Mouse (Mus musculus): ENCODE measurements around the gene Abcf2. TPM values are rescaled to one million over a fixed set of nuclear protein-coding genes. Genes with fewer than 3 reads are reported as not detected.
A peak's percentile ranks its signal among the peaks of the same experiment; 100 is the strongest.
"Not testable (repeated sequence)": the region's sequence is repeated elsewhere in the genome, so short reads cannot be mapped to it uniquely, and the experiment has no call there.

Abcf2 gene
- total and polyA plus RNA-seq, 2 experiments from 2014 or later, result 49.6 to 56.0 TPM

- TF ChIP-seq CTCF (IDR thresholded peaks at IDR 0.05; ENCODE audit: low read depth) (no peak), EP300 (IDR thresholded peaks at IDR 0.05; ENCODE audit: low read depth) (no peak)
- H3K4me3 ChIP-seq (ENCODE audit: low read depth, low read length), result peak overlapping the region; percentile 57
- peaks cover 34% of the 10 kb centered on the region for H3K36me3 ChIP-seq (replicated peaks; ENCODE audit: control insufficient read depth, insufficient read depth, low read length)
- DNase-seq (ENCODE audit: low spot score) (no peak), ATAC-seq (ENCODE audit: insufficient read depth, low read depth) (0 out of 2 replicates have a peak, but pooled peaks have one; percentile 8)
- WGBS, result under 1% methylated on average over 32 of the region's 32 CpGs
- H3K9ac ChIP-seq (replicated peaks; ENCODE audit: low read depth, low read length), result peak overlapping the region; percentile 66
- H3K4me1 ChIP-seq (ENCODE audit: control insufficient read depth, insufficient read depth), result peaks cover 12% of the 10 kb centered on the region; the same call in 1 of the 2 replicates
- H3K9me3 ChIP-seq (replicated peaks; ENCODE audit: control insufficient read depth, low read length), result no peaks in the 10 kb centered on the region
- H3K27ac ChIP-seq (ENCODE audit: low read depth), result peak overlapping the region; percentile 86
- H3K27me3 ChIP-seq (ENCODE audit: control insufficient read depth, insufficient read depth, low read length), result no peaks in the 10 kb centered on the region
- peak overlapping the region; percentile 72 for H3K4me2 ChIP-seq (ENCODE audit: low read depth, low read length)
Measured at GRCm38 (mm10) chr5:24576801-24577182, 475 bp downstream of the Abcf2 start.

GRCm38 (mm10) chr5:24575948-24576347, 1.3 kb downstream of the Abcf2 start:
- 87% methylated on average over 1 of the region's 1 CpGs for WGBS
- no peak for TF ChIP-seq EP300 (IDR thresholded peaks at IDR 0.05; ENCODE audit: low read depth)
- TF ChIP-seq CTCF (IDR thresholded peaks at IDR 0.05; ENCODE audit: low read depth), result no peak
- Histone ChIP-seq H3K9ac (replicated peaks; ENCODE audit: low read depth, low read length) (no peak overlapping the region), H3K4me3 (ENCODE audit: low read depth, low read length) (no peak overlapping the region), H3K27me3 (ENCODE audit: control insufficient read depth, insufficient read depth, low read length) (no peaks in the 10 kb centered on the region), H3K4me2 (ENCODE audit: low read depth, low read length) (peak overlapping the region; percentile 72), H3K27ac (ENCODE audit: low read depth) (no peak overlapping the region), H3K9me3 (replicated peaks; ENCODE audit: control insufficient read depth, low read length) (no peaks in the 10 kb centered on the region), H3K36me3 (replicated peaks; ENCODE audit: control insufficient read depth, insufficient read depth, low read length) (peaks cover 42% of the 10 kb centered on the region), H3K4me1 (ENCODE audit: control insufficient read depth, insufficient read depth) (peaks cover 12% of the 10 kb centered on the region; the same call in 1 of the 2 replicates)
- ATAC-seq (ENCODE audit: insufficient read depth, low read depth), result no peak
- no peak for DNase-seq (ENCODE audit: low spot score)

GRCm38 (mm10) chr5:24556709-24557108, 20.6 kb downstream of the Abcf2 start, which contains the start of gene 4931409K22Rik:
Gene 4931409K22Rik, minus strand, starts transcription at chr5:24556809.
- no peaks in the 10 kb centered on the region for H3K36me3 ChIP-seq (replicated peaks; ENCODE audit: control insufficient read depth, insufficient read depth, low read length)
- no peaks in the 10 kb centered on the region for H3K9me3 ChIP-seq (replicated peaks; ENCODE audit: control insufficient read depth, low read length)
- no peaks in the 10 kb centered on the region; the same call in 1 of the 2 replicates for H3K4me1 ChIP-seq (ENCODE audit: control insufficient read depth, insufficient read depth)
- H3K27ac ChIP-seq (ENCODE audit: low read depth), result no peak within 1 kb of the TSS
- ATAC-seq (ENCODE audit: insufficient read depth, low read depth) (no peak), DNase-seq (ENCODE audit: low spot score) (no peak)
- no peaks in the 10 kb centered on the region for H3K27me3 ChIP-seq (ENCODE audit: control insufficient read depth, insufficient read depth, low read length)
- TF ChIP-seq EP300 (IDR thresholded peaks at IDR 0.05; ENCODE audit: low read depth), result no peak
- no peak for TF ChIP-seq CTCF (IDR thresholded peaks at IDR 0.05; ENCODE audit: low read depth)
- H3K4me2 ChIP-seq (ENCODE audit: low read depth, low read length), result no peak within 1 kb of the TSS
- H3K4me3 ChIP-seq (ENCODE audit: low read depth, low read length), result no peak within 1 kb of the TSS
- WGBS, result 65% methylated on average over 2 of the region's 2 CpGs
- H3K9ac ChIP-seq (replicated peaks; ENCODE audit: low read depth, low read length), result no peak within 1 kb of the TSS

GRCm38 (mm10) chr5:24555335-24555734, 21.9 kb downstream of the Abcf2 start:
- ATAC-seq (ENCODE audit: insufficient read depth, low read depth); DNase-seq (ENCODE audit: low spot score); H3K4me3 ChIP-seq (ENCODE audit: low read depth, low read length); H3K27ac ChIP-seq (ENCODE audit: low read depth); H3K36me3 ChIP-seq (replicated peaks; ENCODE audit: control insufficient read depth, insufficient read depth, low read length); H3K4me2 ChIP-seq (ENCODE audit: low read depth, low read length); H3K27me3 ChIP-seq (ENCODE audit: control insufficient read depth, insufficient read depth, low read length); H3K9ac ChIP-seq (replicated peaks; ENCODE audit: low read depth, low read length); H3K4me1 ChIP-seq (ENCODE audit: control insufficient read depth, insufficient read depth); H3K9me3 ChIP-seq (replicated peaks; ENCODE audit: control insufficient read depth, low read length): not testable (repeated sequence)
- 89% methylated on average over 7 of the region's 7 CpGs for WGBS

GRCm38 (mm10) chr5:24553621-24554244, 23.5 kb downstream of the Abcf2 start:
- no peak for ATAC-seq (ENCODE audit: insufficient read depth, low read depth)
- Histone ChIP-seq H3K27ac (ENCODE audit: low read depth) (no peak overlapping the region), H3K4me2 (ENCODE audit: low read depth, low read length) (no peak overlapping the region), H3K9me3 (replicated peaks; ENCODE audit: control insufficient read depth, low read length) (no peaks in the 10 kb centered on the region), H3K4me3 (ENCODE audit: low read depth, low read length) (no peak overlapping the region), H3K4me1 (ENCODE audit: control insufficient read depth, insufficient read depth) (peaks cover 8% of the 10 kb centered on the region; the same call in 1 of the 2 replicates), H3K27me3 (ENCODE audit: control insufficient read depth, insufficient read depth, low read length) (no peaks in the 10 kb centered on the region), H3K36me3 (replicated peaks; ENCODE audit: control insufficient read depth, insufficient read depth, low read length) (no peaks in the 10 kb centered on the region), H3K9ac (replicated peaks; ENCODE audit: low read depth, low read length) (no peak overlapping the region)
- 47% methylated on average over 5 of the region's 5 CpGs for WGBS
- no peak for DNase-seq (ENCODE audit: low spot score)
- TF ChIP-seq CTCF (IDR thresholded peaks at IDR 0.05; ENCODE audit: low read depth), result no peak
- no peak for TF ChIP-seq EP300 (IDR thresholded peaks at IDR 0.05; ENCODE audit: low read depth)

- Histone ChIP-seq H3K27ac (ENCODE audit: low read depth) (no peak overlapping the region), H3K4me3 (ENCODE audit: low read depth, low read length) (no peak overlapping the region), H3K9me3 (replicated peaks; ENCODE audit: control insufficient read depth, low read length) (no peaks in the 10 kb centered on the region), H3K4me1 (ENCODE audit: control insufficient read depth, insufficient read depth) (peaks cover 8% of the 10 kb centered on the region; the same call in 1 of the 2 replicates), H3K4me2 (ENCODE audit: low read depth, low read length) (peak overlapping the region; percentile 35), H3K27me3 (ENCODE audit: control insufficient read depth, insufficient read depth, low read length) (no peaks in the 10 kb centered on the region), H3K36me3 (replicated peaks; ENCODE audit: control insufficient read depth, insufficient read depth, low read length) (no peaks in the 10 kb centered on the region), H3K9ac (replicated peaks; ENCODE audit: low read depth, low read length) (no peak overlapping the region; the same call in 1 of the 2 replicates)
- WGBS, result 50% methylated on average over 2 of the region's 2 CpGs
- DNase-seq (ENCODE audit: low spot score), result no peak
- no peak for ATAC-seq (ENCODE audit: insufficient read depth, low read depth)
- no peak for TF ChIP-seq EP300 (IDR thresholded peaks at IDR 0.05; ENCODE audit: low read depth)
- TF ChIP-seq CTCF (IDR thresholded peaks at IDR 0.05; ENCODE audit: low read depth), result no peak
Measured at GRCm38 (mm10) chr5:24551317-24551688, 26.0 kb downstream of the Abcf2 start.

All from heart, postnatal 0 days (tissue).